Mouse (Mus musculus) layer of hippocampus, postnatal 14 days (tissue): ENCODE data around the gene Osbpl2. TPM values are rescaled to one million over a fixed set of nuclear protein-coding genes. Genes with fewer than 3 reads are reported as not detected.

Source experiments
- DNase-seq, 2 experiments: peaks; one replicate each; pipeline ENCODE4 v3.0.0; 2021 to 2022; ENCODE audit warnings: low spot score in 2 of 2, mixed read lengths in 1 of 2
- long read RNA-seq, 2 experiments: library from polyadenylated mRNA; stranded (forward); transcript quantifications; one replicate each; pipeline ENCODE4 v2.0.0; 2021
- total RNA-seq, 2 experiments: library from RNA; stranded (reverse); gene quantifications; 2 replicates each; pipeline ENCODE4 v1.2.3; 2021

Gene Osbpl2
- 10 to 100 TPM; 52.0 to 53.5 TPM for total RNA-seq
- long read RNA-seq, experiment 1, transcript Osbpl2-201 (14 exons, 2,805 nt) = major isoform, 82 of 119 reads
- long read RNA-seq, experiment 1, partial matches to known transcripts = 20 of 119 reads
- long read RNA-seq, experiment 1, other reads (novel, unspliced or antisense) = 17 of 119 reads
- long read RNA-seq, experiment 2, transcript Osbpl2-201 (14 exons, 2,805 nt) = major isoform, 68 of 89 reads
- long read RNA-seq, experiment 2, partial matches to known transcripts = 7 of 89 reads
- long read RNA-seq, experiment 2, other reads (novel, unspliced or antisense) = 14 of 89 reads

DNA sequence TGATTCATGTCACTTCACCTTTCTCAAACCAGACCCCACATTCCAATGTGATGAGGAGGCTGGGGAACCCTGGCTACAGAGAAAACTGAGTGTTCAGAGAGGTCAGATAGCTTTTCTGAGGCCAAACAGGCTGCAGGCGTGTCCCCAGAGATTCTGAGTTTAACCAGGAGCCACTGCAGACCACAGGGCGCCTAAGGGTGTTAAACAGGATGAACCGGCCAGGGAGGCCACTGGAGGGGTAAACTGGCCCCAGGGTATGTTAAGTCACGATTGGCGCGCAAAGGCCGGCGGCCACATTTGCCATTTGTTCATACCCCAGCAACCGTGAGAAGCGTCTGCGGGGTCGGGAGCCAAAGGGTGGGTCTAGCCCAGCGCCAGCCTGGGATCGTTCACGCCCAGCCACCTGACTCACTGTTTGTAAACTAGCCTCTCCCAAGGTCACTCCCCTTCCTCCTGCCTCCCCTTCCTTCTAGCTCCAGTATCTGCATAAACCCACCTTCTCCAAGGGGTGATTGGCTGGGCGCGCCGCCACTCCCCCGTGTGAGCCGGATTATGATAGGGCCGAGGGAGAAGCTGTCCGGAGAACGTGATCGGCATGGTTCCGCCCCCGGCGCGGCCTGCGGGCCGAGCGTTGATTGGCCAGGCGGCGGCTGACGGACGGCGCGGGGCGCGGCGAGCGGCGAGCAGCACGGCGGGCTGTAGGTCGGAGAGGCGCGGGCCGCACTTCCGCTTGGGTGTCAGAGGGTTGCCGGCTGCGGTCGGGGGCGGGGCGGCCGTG lies at the start of gene Osbpl2:
TSS of gene Osbpl2 (plus strand) at position 646 of the 778 bp plus-strand sequence.
- peak; percentile 99 to 100 for DNase-seq

DNA sequence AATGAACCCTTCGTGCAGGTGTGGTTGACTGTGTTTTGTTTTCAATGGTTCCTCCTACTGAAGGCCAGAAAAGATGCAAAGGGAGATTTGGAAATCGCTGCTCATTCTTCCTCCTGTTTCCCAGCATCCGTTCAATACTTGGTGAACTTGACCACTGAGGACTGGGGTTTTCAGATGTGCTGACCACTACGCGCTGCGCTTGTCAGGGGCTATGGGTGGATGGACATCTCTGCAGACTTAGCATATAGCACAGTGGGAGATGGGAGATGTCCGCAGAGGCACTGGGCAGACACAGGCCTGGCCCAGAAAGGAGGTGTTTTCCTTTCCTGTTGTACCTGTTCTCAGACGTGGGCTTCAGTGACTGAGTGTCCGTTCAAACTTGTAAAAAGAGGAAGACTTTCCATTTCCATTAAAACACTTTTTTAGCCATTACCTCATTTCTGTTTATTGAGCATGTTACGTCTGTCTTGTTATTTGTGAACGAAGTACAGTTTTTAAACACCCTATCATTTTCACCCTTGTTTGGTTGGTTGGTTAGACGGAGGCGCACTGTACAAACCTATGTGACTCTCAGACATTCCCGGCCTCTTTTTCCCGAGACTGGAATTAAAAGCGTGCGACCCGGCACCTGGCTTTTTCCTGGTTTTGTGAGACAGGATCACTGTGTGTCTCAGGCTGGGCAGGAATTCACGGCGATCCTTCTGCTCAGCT lies 49.2 kb upstream of the Osbpl2 start:
- no peak for DNase-seq

DNA sequence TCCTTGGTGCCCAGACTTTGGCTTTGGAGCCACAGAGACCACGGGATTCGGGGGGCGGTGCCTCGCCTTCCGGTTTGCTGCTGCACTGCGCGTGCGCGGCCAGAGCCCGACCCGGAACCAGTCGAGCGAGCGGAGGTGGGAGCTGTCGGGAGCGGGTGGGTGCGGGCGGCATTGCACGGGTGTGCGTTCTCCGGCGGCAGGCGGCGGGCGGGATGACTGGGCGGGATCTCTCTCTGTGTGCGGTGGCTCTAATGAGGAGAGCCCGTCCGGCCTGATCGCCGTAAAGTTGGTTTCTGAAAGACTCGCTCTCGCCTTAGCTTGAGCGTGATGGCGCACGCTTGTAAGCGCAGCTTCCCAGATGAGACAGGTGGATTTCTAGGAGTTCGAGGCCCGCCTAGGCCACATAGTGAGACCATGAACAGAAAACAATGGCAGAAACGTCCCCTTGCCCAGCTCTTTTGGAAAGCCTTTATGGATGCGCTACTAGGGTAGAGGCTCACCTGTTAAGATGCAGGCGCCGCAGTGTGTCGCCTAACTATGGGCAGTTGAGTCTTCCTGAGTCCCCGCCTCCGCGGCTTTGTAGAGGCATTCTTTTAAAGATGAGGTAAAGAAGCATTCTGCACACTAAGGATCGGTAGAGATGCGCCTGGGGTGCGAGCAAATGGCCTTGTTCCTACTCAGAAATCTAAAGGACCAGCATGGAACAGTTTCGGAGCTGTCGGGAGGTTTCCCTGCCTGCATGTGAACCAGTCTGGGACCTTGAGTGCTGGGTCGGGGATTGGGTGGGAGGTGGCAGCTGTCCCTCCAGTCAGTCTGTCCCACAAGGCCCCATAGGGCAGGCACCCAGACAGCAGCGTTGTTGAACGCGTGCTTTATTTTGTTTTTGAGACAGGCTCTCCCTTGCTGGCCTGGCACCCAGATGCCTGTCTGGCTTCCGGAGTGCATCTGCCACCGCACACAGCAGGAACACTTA lies 48.3 kb upstream of the Osbpl2 start, which contains the start of gene Mtg2:
TSS of gene Mtg2 (plus strand) at position 108 of the 973 bp plus-strand sequence.
- DNase-seq = peak; percentile 96 to 97

DNA sequence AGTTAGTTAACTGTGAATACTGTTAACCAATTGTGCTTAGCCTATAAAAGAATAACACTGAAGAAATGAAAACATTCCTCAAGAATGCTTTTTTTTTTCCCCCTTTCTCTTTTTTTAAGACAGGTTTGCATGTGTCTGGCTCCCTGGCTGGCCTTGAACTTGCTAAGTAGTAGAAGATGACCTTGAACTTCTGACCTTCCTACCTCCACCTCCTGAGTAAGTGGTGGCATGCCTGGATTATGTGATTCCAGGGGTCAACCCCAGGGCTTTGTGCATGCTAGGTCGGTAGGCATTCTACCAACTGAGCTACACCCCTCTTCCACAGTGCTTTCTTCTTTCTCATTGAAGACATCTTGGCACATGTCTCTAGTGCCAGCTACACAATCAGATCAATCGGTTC lies 47.4 kb upstream of the Osbpl2 start:
- DNase-seq = no peak

DNA sequence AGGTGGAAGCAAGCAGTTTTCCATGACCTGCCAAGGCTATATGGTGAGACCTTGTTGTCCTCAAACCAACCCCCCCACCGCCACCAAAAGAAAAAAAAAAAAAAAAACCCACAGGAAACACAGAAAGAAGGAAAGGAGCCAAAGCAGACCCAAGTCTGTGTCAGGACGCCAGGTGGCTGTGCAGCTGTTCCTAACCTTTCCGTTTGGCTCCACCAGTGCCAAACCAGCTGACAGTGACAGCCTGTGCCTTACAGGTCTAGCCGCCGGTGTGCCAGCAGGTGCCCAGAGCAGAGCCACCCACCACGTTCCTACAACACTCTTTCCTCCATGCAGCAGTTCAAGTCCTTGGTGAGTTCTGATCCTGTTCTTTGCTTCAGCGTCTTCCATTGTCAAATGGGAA lies 46.2 kb upstream of the Osbpl2 start:
- DNase-seq = no peak

DNA sequence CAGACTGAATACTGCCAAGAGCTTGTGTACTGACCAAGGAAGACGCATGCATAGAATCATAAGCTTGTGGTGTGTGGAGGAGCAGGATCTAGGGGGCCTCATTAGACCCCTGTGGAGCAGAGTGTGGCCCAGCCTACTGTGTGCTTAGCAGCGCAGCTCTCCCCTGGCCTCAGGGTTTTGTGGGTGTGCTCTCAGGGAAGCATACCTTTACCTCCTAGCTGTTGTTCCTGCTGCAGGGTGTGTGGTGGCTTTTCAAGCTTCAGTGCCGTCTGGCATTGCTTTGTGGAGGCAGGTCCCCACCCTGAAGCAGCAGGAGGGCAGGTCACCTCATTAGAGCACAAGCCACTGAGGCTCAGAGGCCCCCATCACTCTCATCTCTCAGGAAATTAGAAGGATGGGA lies 41.5 kb upstream of the Osbpl2 start:
- DNase-seq = no peak

DNA sequence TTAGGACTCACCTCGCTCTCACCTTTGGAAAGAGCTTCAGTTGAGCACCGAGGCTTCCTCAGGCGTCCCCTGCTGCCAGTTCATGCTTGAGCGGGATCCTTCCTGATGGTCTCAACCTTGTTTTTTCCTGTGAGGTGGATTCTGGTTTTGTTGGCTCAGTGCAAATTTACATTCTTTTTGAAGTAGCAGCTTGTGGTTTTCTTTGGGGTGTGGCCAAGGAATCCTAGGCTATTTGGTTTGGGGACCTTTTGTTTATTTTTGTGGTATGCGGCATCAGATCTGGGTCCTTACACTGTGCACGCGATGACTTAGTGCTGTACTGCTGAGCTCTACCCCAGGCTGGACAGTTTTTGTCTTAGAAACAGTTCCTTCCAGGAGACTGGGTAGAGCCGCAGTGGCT lies 38.4 kb upstream of the Osbpl2 start:
- no peak for DNase-seq

DNA sequence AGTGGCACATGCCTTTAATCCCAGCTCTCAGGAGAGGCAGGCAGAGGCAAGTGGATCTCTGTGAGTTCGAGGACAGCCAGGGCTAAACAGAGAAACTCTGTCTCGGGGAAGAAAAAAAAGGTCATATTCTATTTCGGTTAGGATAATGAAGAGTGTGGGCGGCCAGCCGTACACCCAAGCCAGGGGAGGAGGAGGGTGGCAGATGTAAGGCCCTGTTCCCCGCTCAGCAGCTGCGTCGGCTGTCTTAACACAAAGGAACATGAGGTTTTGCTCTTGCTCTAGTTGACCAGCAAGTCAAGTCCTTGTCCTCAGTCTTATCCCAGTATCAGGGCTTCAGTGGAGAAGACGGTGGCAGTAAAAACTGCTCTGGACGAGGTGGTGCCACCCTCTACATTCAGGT lies 36.0 kb upstream of the Osbpl2 start:
- no peak for DNase-seq

DNA sequence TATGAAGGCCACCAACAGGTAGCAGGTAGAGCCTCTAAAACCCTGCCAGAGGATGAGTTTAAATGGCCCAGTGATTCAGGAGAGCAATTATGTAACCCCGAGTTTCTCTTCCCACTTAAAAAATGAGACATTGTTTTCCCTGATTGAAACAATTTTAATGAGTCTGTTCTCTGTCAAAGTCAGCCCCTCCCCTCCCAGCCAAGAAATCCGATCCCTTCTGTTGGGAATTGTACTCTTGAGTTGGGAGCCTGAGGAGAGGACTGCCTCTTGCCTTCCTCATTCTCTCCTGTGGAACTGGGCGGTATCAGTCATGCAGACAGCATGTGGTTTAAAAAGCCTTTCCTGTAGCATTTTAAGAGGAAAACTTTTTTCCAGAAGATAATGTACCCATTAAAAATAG lies 34.5 kb upstream of the Osbpl2 start:
- no peak for DNase-seq

DNA sequence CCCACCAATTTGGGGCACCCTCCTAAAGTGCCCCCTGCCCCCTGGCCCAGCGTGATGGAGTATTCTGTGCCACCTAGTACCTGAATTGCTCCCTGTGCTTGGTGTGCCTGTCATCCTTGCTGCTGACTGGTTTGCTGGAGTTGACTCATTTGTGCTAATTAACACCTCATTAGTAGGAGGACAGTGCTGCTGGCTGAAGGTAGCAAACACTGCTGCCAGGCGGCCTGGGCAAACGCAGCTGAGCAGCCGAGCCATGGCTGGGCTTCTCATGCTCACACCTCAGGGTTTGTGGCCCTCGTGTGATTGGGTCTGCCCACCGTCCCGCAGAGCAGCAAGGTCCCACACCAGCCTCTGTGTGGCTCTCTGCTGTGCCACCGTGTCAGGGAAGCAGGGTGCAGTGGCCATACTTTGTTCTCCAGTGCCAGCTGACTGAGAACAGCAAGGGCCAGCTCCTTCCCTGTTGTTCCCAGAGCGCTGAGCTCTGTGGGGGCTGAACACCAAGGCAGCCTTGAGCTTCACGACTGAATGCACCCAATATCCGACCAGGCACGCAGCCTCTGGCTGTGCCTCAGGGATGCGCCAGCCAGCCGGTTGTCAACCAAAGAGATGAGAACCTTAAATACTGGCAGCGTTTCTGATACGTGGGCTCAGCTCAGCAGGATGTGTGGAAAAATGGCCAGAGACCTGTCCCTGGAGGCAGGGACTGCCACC lies 33.0 kb upstream of the Osbpl2 start:
- peak in 1 of 2 experiments; percentile 49 for DNase-seq

DNA sequence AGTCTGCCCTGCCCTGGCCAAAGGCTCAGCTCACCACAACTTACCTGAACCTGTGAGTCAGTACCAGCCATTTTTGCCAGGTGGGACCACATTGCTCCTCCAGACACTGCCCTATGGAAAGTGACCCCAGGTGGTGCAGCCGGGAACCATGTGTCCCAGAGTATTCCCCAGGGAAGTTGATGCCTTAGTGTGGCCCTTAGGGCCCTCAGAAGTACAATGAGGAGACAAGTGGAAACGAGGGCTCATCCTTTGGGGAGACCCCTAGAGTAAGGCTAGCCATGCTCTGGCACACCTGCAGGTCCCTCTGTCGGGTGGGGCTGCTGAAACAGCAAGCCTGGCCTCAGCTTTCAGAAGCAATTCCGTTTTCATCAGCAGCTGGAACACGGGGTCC lies 32.5 kb upstream of the Osbpl2 start:
- DNase-seq = no peak

DNA sequence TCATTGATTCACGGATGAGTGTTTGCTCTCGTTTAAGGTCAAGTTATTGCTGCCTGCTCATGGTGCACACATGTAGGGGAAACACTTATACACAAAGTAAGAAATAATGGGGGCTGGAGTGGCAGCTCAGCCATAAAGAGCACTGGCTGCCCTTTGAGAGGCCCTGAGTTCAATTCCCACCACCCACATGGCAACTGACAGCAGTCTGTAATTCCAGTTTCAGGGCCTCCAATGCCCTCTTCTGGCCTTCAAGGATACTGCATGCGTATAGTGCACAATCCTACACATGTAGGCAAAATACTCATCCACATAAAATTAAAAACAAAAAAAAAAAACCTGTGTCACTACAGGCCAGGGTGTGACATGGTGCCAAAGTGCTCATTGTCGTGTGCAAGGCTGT lies 31.6 kb upstream of the Osbpl2 start:
- no peak for DNase-seq

DNA sequence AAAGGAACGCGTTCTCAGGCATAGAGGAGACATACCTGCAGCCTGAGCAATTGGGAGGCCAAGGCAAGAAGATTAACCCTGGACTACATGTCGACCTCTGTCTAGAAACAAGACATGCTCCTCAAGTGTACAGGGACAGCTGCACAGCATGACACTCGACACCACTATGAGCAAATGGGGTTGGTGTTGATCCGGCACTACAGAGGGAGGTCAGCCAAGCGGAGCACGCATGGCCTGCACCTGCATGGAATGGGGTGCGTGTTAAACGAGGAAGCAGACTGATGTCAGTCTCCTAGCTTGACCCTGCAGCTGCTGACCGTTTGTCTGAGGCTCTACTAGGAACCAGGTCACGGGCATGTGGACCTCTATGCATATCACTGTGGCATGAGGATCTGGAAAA lies 28.8 kb upstream of the Osbpl2 start:
- DNase-seq = no peak

DNA sequence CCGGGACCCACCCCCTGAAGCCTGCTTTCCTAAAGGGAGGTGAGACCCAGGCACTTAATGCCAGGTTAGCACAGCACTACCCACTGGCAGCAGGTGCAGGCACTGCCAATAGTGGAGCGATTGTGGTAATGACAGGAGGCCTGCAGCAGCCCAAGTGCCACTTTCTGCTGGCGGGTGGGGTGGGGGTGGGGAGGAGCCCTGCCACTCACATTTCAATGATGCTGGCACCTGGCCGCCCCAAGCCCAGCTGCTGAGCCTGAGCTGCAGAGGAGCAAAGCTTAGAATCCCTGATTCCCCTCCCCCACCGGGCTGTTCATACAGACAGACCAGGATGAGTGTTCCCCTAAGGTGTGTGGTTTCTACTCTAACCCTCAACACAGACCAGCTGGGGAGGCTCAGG lies 23.4 kb upstream of the Osbpl2 start:
- no peak for DNase-seq

DNA sequence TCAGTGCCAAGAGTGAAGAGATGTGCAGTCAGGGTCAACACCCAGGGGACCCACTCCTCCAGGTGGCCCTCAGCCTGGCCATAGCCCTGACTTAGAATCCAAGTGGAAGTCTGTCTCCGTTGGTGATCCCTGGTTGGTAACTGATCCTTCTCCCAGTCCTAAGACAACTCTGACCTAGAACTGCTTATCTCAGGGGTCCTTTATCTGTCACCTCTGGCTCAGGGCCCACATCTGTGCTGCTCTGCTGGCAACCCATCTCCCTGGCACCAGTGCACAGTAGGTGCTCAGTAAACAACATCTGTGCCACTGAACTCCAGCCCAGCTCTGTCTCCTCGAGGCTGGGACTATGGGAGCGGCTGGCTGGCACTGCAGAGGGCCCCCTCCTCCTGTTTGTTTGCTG lies 21.5 kb upstream of the Osbpl2 start:
- DNase-seq = no peak

DNA sequence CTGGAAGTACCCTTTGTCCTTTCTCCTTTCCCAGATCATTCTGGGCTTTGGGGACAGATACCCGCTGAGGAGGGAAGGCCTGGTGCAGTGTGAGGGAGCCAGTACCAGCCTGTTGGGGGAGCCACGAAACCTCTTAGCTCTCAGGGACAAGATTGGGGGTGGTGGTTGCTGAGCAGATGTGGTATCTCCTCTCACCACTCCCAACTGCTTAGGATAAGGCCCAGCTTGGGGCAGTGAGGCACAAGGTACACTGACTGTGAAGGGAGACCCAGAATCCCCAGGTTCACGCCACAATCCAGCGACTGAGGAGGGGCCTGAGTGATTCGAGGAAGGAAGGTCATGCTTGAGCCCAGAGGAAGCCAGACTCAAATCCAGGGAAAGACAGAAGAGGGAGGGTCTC lies 20.9 kb upstream of the Osbpl2 start:
- no peak for DNase-seq

DNA sequence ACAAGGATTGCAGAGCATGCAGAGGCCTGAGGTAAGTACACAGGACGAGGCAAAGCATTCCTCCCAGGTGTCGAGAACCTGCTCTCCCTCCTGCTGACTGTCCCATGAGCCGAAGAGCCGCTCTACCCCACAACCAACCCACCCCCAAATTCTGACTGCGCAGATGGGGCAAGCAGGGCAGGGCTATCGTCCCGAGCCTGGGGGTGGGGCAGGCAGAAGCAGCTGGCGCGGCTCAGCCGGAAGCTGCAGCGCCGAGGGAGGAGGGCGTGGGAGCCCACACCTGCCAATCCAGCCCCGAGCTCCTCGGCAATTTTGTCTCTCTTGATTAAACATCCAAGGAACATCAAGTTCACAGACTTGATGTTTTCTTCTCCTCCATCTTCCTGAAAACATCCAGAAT lies 19.6 kb upstream of the Osbpl2 start:
- no peak for DNase-seq

DNA sequence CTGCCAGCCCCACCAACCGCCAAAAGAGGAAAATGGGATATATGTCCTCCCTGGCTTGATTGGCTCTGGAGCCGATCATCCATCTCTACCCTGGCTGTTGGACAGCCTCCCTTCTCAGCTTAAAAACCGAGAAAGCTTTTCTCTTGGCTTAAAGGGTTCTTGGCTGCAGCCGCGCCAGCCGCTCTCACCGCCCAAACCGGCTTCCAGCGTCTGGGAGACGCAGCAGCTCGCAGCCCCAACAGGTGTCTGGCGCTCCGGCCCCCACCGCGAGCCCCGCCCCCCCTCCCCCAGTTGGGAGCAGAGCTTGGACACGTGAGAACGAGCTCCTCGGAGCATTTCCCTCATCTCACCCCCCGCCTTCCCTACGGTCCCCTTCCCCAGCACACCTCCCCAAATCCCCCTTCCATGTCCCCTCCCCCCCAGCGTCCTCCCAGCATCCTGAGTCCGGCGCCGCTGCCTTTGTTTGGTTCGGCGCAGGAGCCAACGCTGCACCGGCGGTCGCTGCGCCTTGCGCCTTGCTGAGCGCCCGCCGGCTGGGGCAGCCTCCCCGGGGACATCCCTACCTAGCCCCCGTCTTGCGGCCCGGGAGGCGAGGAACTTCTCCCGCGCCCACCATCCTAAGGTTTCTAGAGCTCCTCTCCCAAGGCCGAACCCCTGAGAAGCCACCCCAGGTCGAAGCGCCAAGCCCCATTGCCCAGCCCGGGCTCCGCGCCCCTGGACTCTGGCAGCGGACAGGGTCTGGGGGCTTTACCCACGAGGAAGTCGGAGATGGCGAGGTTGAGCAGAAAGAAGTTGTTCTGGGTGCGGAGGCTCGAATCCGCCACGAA lies 15.7 kb upstream of the Osbpl2 start:
- DNase-seq = no peak

DNA sequence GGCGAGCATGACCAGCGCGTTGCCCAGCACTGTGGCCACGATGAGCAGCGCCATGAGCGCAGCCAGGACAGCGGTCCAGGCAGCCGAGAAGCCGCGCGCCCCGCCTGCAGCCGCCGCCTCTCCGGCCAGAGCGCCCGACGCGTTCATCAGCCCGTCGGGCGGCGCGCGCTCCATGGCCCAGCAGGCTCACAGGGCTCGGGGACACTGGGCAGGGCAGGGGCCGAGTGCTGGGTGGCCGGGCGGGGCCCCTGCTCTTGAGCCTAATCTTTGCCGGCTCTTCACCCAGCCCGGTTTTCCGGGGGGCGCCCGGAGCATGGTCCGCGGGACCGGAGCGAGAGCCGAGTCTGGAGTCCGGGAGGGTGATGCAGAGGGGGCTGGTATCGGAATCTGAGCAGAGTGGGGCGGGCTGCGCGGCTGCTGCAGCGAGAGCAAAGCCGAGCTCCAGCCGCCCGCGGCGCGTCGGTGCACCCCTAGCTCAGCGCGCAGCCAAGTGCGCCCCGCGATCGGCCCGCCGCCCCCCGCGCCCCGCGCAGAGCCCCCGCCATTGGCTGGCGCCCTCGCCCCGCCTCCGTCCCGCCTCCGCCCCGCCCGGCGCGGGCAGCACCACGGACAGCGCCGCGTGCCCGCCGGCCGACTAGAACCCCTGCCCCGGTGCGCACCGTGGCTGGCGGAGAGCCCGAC lies 15.0 kb upstream of the Osbpl2 start, which contains the start of gene Hrh3:
TSS of gene Hrh3 (minus strand) at position 511 of the 681 bp plus-strand sequence.
- no peak for DNase-seq
